Mouse (Mus musculus) spleen, postnatal 36 days (tissue): Measurements from ENCODE around the gene Gcnt2.
"Not testable (repeated sequence)": the region's sequence is repeated elsewhere in the genome, so short reads cannot be mapped to it uniquely, and the experiment has no call there.

Source experiments
- DNase-seq, 2 experiments: peaks; one replicate each; pipeline ENCODE4 v3.0.0; 2022; ENCODE audit warnings: low spot score in 2 of 2, mixed read lengths in 1 of 2

The Gcnt2 gene

DNA sequence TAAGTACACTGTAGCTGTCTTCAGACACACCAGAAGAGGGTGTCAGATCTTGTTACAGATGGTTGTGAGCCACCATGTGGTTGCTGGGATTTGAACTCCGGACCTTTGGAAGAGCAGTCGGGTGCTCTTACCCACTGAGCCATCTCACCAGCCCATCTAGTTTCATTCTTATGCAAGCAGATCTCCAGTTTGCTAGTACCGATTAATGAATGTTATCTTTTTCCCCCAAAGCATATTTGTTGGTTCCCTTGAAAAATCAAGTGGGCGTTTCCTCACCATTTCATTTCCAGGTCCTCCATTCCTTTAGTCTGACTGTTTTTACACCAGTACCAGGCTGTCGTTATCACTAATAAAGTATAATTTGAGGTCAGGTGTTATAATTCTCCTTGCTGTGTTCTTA is 139.0 kb downstream of the Gcnt2 start:
- DNase-seq = not testable (repeated sequence)

- DNase-seq = peak in 1 of 2 experiments; percentile 21
Measured at GRCm38 (mm10) chr13:41000140-41000925, 140.8 kb downstream of the Gcnt2 start.

GRCm38 (mm10) chr13:41000926-41001639 is 141.5 kb downstream of the Gcnt2 start, which contains the start of gene Pak1ip1:
Gene Pak1ip1, plus strand, starts transcription at chr13:41001023.
- DNase-seq = peak; percentile 88 to 90

GRCm38 (mm10) chr13:41002001-41002400 is 142.4 kb downstream of the Gcnt2 start:
- no peak for DNase-seq

DNA sequence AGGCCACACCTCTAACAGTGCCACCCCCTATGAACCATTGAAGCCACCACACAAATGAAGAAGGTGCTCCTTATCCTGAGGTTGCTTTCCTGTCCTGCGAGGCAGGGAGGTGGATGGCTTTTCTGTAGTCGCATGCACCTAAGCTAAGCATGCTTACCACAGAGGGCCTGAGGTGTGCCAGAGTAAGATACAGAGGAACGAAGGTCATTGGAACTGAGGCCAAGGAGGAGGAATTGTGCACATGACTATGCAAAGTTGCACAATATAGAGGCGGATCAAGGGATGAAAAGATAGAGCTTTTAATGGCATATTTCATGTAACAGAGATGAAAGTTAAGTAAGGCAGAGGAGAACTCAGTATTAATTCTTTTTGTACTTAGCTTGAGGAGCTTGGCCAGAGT is 146.7 kb downstream of the Gcnt2 start:
- no peak for DNase-seq

DNA sequence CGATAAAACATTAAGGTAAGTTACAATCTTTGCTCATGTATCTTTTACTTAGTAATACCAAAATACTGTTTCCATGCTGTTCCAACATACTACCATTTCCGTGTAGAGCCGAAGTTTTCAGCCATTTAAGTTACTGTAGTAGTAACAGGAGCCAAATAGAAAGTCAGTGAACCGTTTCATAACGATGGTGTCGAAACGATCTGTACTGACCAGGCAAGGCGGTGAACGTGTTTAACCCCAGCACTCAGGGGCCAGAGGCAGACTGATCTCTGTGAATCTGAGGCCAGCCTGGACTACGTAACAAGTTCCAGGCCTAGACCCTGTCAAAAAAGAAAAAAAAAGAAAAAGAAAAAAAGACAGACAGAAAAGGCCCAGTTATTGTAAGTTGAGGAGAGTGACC is 148.7 kb downstream of the Gcnt2 start:
- no peak for DNase-seq

DNA sequence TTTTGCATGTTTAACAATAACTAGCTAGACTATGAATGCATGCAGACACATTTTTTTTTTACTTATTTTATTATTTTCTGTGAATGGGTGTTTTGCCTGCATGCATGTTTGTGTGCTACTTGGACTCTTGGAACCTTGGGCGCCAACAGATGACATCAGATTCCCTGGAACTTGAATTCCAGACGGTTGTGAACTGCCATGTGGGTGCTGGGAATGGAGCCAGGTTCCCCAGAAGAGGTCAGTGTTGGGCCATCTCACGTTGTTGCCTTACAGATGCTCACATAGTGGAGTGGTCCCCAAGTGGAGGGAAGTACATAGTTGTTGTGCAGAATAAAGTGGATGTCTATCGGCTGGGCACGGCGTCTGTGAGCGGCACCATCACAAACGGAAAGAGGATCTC is 149.4 kb downstream of the Gcnt2 start:
- no peak for DNase-seq
